Mouse (Mus musculus) embryonic facial prominence, embryonic 12.5 days (tissue): ENCODE measurements around the gene Nhlrc4. TPM values are rescaled to one million over a fixed set of nuclear protein-coding genes. Genes with fewer than 3 reads are reported as not detected.

Experiments used
- ATAC-seq: fragments of 200-750 bp; cut with Nextera tagmentation; 2 replicates; pipeline ENCODE4 v1.8.0; 2017; ENCODE audit not compliant: insufficient number of reproducible peaks, insufficient read depth, low FRiP score, low TSS enrichment
- H3K27ac ChIP-seq: fragments of 300-500 bp; sonication (generic); 2 replicates; pipeline ENCODE4 v1.5.1; 2016; ENCODE audit warnings: mild to moderate bottlenecking
- H3K27me3 ChIP-seq: fragments of 300-500 bp; sonication (generic); 2 replicates; pipeline ENCODE4 v1.6.1; 2016; ENCODE audit warnings: mild to moderate bottlenecking, moderate library complexity
- H3K36me3 ChIP-seq: fragments of 300-500 bp; sonication (generic); 2 replicates; pipeline ENCODE4 v1.6.1; 2016; ENCODE audit warnings: mild to moderate bottlenecking
- H3K4me1 ChIP-seq: fragments of 300-500 bp; sonication (generic); 2 replicates; pipeline ENCODE4 v1.6.1; 2016
- H3K4me2 ChIP-seq: fragments of 300-500 bp; sonication (generic); replicated peaks from 2 replicates; pipeline ENCODE4 v1.6.1; 2016; ENCODE audit warnings: mild to moderate bottlenecking, moderate library complexity
- H3K4me3 ChIP-seq: fragments of 300-500 bp; sonication (generic); 2 replicates; pipeline ENCODE4 v1.5.1; 2016; ENCODE audit warnings: mild to moderate bottlenecking
- H3K9ac ChIP-seq: fragments of 300-500 bp; sonication (generic); 2 replicates; pipeline ENCODE4 v1.6.1; 2016; ENCODE audit warnings: mild to moderate bottlenecking, moderate library complexity
- H3K9me3 ChIP-seq: fragments of 300-500 bp; sonication (generic); 2 replicates; pipeline ENCODE4 v1.6.1; 2016; ENCODE audit warnings: mild to moderate bottlenecking, moderate library complexity
- WGBS: fragments of 180-500 bp; shearing (Covaris S2); methylation state at CpG from one replicate; pipeline ENCODE4 v1.1.7; 2016; 5-methylcytosine and 5-hydroxymethylcytosine counted together
- polyA plus RNA-seq: library from polyadenylated mRNA; unstranded; fragments of >200 nt; fragmentation: Nextera tagmentation; extraction: Ambion mirVana; gene quantifications from 2 replicates; pipeline ENCODE4 v1.2.1, GENCODE M21; 2016

The Nhlrc4 gene
- polyA plus RNA-seq, 1 experiment from 2014 or later = 0.14 TPM

GRCm38 (mm10) chr17:25918037-25918750 is 26.6 kb downstream of the Nhlrc4 start:
- Histone ChIP-seq H3K27ac (no peak overlapping the region), H3K9ac (peak overlapping the region; percentile 71), H3K27me3 (no peaks in the 10 kb centered on the region), H3K4me1 (peaks cover 17% of the 10 kb centered on the region), H3K36me3 (no peaks in the 10 kb centered on the region), H3K9me3 (no peaks in the 10 kb centered on the region), H3K4me3 (peak overlapping the region; percentile 95), H3K4me2 (peak overlapping the region; percentile 80)
- ATAC-seq = no peak
- 83% methylated on average over 9 of the region's 9 CpGs for WGBS

GRCm38 (mm10) chr17:25916931-25917647 is 27.7 kb downstream of the Nhlrc4 start:
- no peaks in the 10 kb centered on the region for H3K9me3 ChIP-seq
- 85% methylated on average over 8 of the region's 8 CpGs for WGBS
- H3K4me1 ChIP-seq = peaks cover 17% of the 10 kb centered on the region
- H3K27me3 ChIP-seq = no peaks in the 10 kb centered on the region
- ATAC-seq = no peak
- 0 out of 2 replicates have a peak, but pooled peaks cover 1% of the 10 kb centered on the region for H3K36me3 ChIP-seq
- no peak overlapping the region for H3K4me3 ChIP-seq
- no peak overlapping the region for H3K27ac ChIP-seq
- H3K4me2 ChIP-seq = no peak overlapping the region
- no peak overlapping the region for H3K9ac ChIP-seq

- ATAC-seq = no peak
- WGBS = 89% methylated on average over 4 of the region's 4 CpGs
- no peak overlapping the region for H3K4me3 ChIP-seq
- H3K4me1 ChIP-seq = peaks cover 13% of the 10 kb centered on the region
- no peaks in the 10 kb centered on the region for H3K9me3 ChIP-seq
- H3K36me3 ChIP-seq = 0 out of 2 replicates have a peak, but pooled peaks cover 4% of the 10 kb centered on the region
- H3K9ac ChIP-seq = no peak overlapping the region
- no peak overlapping the region for H3K4me2 ChIP-seq
- no peak overlapping the region for H3K27ac ChIP-seq
- H3K27me3 ChIP-seq = no peaks in the 10 kb centered on the region
Measured at GRCm38 (mm10) chr17:25914295-25914694, 30.5 kb downstream of the Nhlrc4 start.

GRCm38 (mm10) chr17:25913877-25914275 is 30.9 kb downstream of the Nhlrc4 start:
- Histone ChIP-seq H3K9ac (no peak overlapping the region), H3K4me3 (no peak overlapping the region), H3K27me3 (no peaks in the 10 kb centered on the region), H3K9me3 (no peaks in the 10 kb centered on the region), H3K4me2 (no peak overlapping the region), H3K4me1 (peaks cover 13% of the 10 kb centered on the region), H3K27ac (no peak overlapping the region), H3K36me3 (0 out of 2 replicates have a peak, but pooled peaks cover 4% of the 10 kb centered on the region)
- no peak for ATAC-seq
- WGBS = 64% methylated on average over 1 of the region's 1 CpGs

GRCm38 (mm10) chr17:25913186-25913876 is 31.4 kb downstream of the Nhlrc4 start:
- Histone ChIP-seq H3K27ac (no peak overlapping the region), H3K9me3 (no peaks in the 10 kb centered on the region), H3K27me3 (no peaks in the 10 kb centered on the region), H3K9ac (no peak overlapping the region), H3K4me1 (peaks cover 8% of the 10 kb centered on the region), H3K4me2 (no peak overlapping the region), H3K4me3 (no peak overlapping the region), H3K36me3 (0 out of 2 replicates have a peak, but pooled peaks cover 4% of the 10 kb centered on the region)
- no peak for ATAC-seq
- WGBS = 89% methylated on average over 14 of the region's 14 CpGs

- Histone ChIP-seq H3K27me3 (no peaks in the 10 kb centered on the region), H3K4me1 (no peaks in the 10 kb centered on the region), H3K27ac (no peak overlapping the region), H3K4me2 (no peak overlapping the region), H3K4me3 (no peak overlapping the region), H3K9me3 (no peaks in the 10 kb centered on the region), H3K9ac (no peak overlapping the region), H3K36me3 (0 out of 2 replicates have a peak, but pooled peaks cover 9% of the 10 kb centered on the region)
- WGBS = 88% methylated on average over 4 of the region's 4 CpGs
- no peak for ATAC-seq
Measured at GRCm38 (mm10) chr17:25911816-25912215, 32.9 kb downstream of the Nhlrc4 start.

- 83% methylated on average over 2 of the region's 2 CpGs for WGBS
- no peaks in the 10 kb centered on the region for H3K9me3 ChIP-seq
- no peak overlapping the region for H3K4me3 ChIP-seq
- H3K27ac ChIP-seq = no peak overlapping the region
- H3K4me1 ChIP-seq = no peaks in the 10 kb centered on the region
- H3K27me3 ChIP-seq = no peaks in the 10 kb centered on the region
- no peak overlapping the region for H3K4me2 ChIP-seq
- ATAC-seq = no peak
- 0 out of 2 replicates have a peak, but pooled peaks cover 9% of the 10 kb centered on the region for H3K36me3 ChIP-seq
- H3K9ac ChIP-seq = no peak overlapping the region
Measured at GRCm38 (mm10) chr17:25907640-25908039, 37.1 kb downstream of the Nhlrc4 start.

- no peaks in the 10 kb centered on the region for H3K4me1 ChIP-seq
- H3K27me3 ChIP-seq = no peaks in the 10 kb centered on the region
- H3K9me3 ChIP-seq = no peaks in the 10 kb centered on the region
- H3K4me3 ChIP-seq = no peak overlapping the region
- no peak for ATAC-seq
- H3K27ac ChIP-seq = no peak overlapping the region
- WGBS = 83% methylated on average over 3 of the region's 3 CpGs
- no peak overlapping the region for H3K4me2 ChIP-seq
- no peak overlapping the region for H3K9ac ChIP-seq
- H3K36me3 ChIP-seq = peaks cover 13% of the 10 kb centered on the region
Measured at GRCm38 (mm10) chr17:25903061-25903460, 41.7 kb downstream of the Nhlrc4 start.

- H3K9me3 ChIP-seq = no peaks in the 10 kb centered on the region
- peaks cover 10% of the 10 kb centered on the region for H3K36me3 ChIP-seq
- H3K4me1 ChIP-seq = peaks cover 7% of the 10 kb centered on the region
- H3K4me2 ChIP-seq = no peak overlapping the region
- no peak overlapping the region for H3K4me3 ChIP-seq
- no peak overlapping the region for H3K27ac ChIP-seq
- no peaks in the 10 kb centered on the region for H3K27me3 ChIP-seq
- H3K9ac ChIP-seq = no peak overlapping the region
- 100% methylated on average over 1 of the region's 1 CpGs for WGBS
- ATAC-seq = no peak
Measured at GRCm38 (mm10) chr17:25900193-25900592, 44.6 kb downstream of the Nhlrc4 start.

- H3K9me3 ChIP-seq = no peaks in the 10 kb centered on the region
- H3K27me3 ChIP-seq = no peaks in the 10 kb centered on the region
- no peak overlapping the region for H3K4me2 ChIP-seq
- no peak overlapping the region for H3K27ac ChIP-seq
- H3K4me1 ChIP-seq = peaks cover 10% of the 10 kb centered on the region
- ATAC-seq = no peak
- no peak overlapping the region for H3K9ac ChIP-seq
- H3K4me3 ChIP-seq = no peak overlapping the region
- 44% methylated on average over 12 of the region's 12 CpGs for WGBS
- peaks cover 9% of the 10 kb centered on the region for H3K36me3 ChIP-seq
Measured at GRCm38 (mm10) chr17:25895891-25896290, 48.9 kb downstream of the Nhlrc4 start.

- ATAC-seq = no peak
- Histone ChIP-seq H3K4me1 (peaks cover 10% of the 10 kb centered on the region), H3K27ac (no peak overlapping the region), H3K4me2 (no peak overlapping the region), H3K9ac (no peak overlapping the region), H3K4me3 (no peak overlapping the region), H3K36me3 (peaks cover 6% of the 10 kb centered on the region; the same call in 1 of the 2 replicates), H3K27me3 (no peaks in the 10 kb centered on the region), H3K9me3 (no peaks in the 10 kb centered on the region)
- 16% methylated on average over 2 of the region's 2 CpGs for WGBS
Measured at GRCm38 (mm10) chr17:25895415-25895814, 49.3 kb downstream of the Nhlrc4 start.
